Mouse (Mus musculus): ENCODE results near the gene Olfr1279. TPM values are rescaled to one million over a fixed set of nuclear protein-coding genes. Genes with fewer than 3 reads are reported as not detected.
"Not testable (repeated sequence)": the region's sequence is repeated elsewhere in the genome, so short reads cannot be mapped to it uniquely, and the experiment has no call there.

Olfr1279 gene
- not detected for total RNA-seq (2021)

- no peak for DNase-seq
Observed at GRCm38 (mm10) chr2:111300374-111300773, at the start of gene Olfr1279. Olfr1279 (plus strand) TSS chr2:111300635.

- DNase-seq = no peak
Observed at GRCm38 (mm10) chr2:111254216-111254615, 46.2 kb upstream of the Olfr1279 start, which contains the start of gene Olfr1276. Olfr1276 (plus strand) TSS chr2:111254516.

- no peak for DNase-seq
Observed at GRCm38 (mm10) chr2:111274006-111274405, 26.4 kb upstream of the Olfr1279 start, which contains the start of gene Olfr1277. Olfr1277 (minus strand) TSS chr2:111274106.

GRCm38 (mm10) chr2:111289836-111290235, 10.6 kb upstream of the Olfr1279 start, which contains the start of gene Olfr1278:
Olfr1278 (plus strand) TSS chr2:111290136.
- DNase-seq = no peak

- no peak for DNase-seq
Observed at GRCm38 (mm10) chr2:111298541-111298940, 1.9 kb upstream of the Olfr1279 start.

GRCm38 (mm10) chr2:111313717-111314116, 13.3 kb downstream of the Olfr1279 start, which contains the start of gene Olfr1280:
Olfr1280 (plus strand) TSS chr2:111314017.
- DNase-seq = no peak

GRCm38 (mm10) chr2:111326220-111326619, 25.8 kb downstream of the Olfr1279 start, which contains the start of gene Olfr1281:
Olfr1281 (plus strand) TSS chr2:111326520.
- DNase-seq = no peak

- not testable (repeated sequence) for DNase-seq
Observed at GRCm38 (mm10) chr2:111333721-111334120, 33.3 kb downstream of the Olfr1279 start.

GRCm38 (mm10) chr2:111335976-111336375, 35.5 kb downstream of the Olfr1279 start, which contains the start of gene Olfr1282:
Olfr1282 (minus strand) TSS chr2:111336076.
- no peak for DNase-seq

Other genes starting within 250 kb of the Olfr1279 start
- not detected for gene Gm13941, start 194.7 kb upstream of the Olfr1279 start, total RNA-seq (2021)
- not detected for gene Gm15130, start 147.7 kb upstream of the Olfr1279 start, total RNA-seq (2021)
- not detected for gene 4930430A15Rik, start 71.0 kb upstream of the Olfr1279 start, total RNA-seq (2021)
- gene Olfr1275, start 65.3 kb upstream of the Olfr1279 start, total RNA-seq (2021) = not detected
- not detected for gene Olfr1276, start 46.1 kb upstream of the Olfr1279 start, total RNA-seq (2021)
- gene Olfr1277, start 26.5 kb upstream of the Olfr1279 start, total RNA-seq (2021) = not detected
- not detected for gene Olfr1278, start 10.5 kb upstream of the Olfr1279 start, total RNA-seq (2021)
- gene Olfr1280, start 13.4 kb downstream of the Olfr1279 start, total RNA-seq (2021) = not detected
- gene Olfr1281, start 25.9 kb downstream of the Olfr1279 start, total RNA-seq (2021) = not detected
- not detected for gene Olfr1282, start 35.4 kb downstream of the Olfr1279 start, total RNA-seq (2021)
- not detected for gene Olfr1283, start 66.2 kb downstream of the Olfr1279 start, total RNA-seq (2021)
- gene Olfr1284, start 74.9 kb downstream of the Olfr1279 start, total RNA-seq (2021) = not detected
- not detected for gene Olfr1286, start 122.5 kb downstream of the Olfr1279 start, total RNA-seq (2021)
- gene Olfr1287, start 148.5 kb downstream of the Olfr1279 start, total RNA-seq (2021) = not detected
- not detected for gene Olfr1288, start 173.5 kb downstream of the Olfr1279 start, total RNA-seq (2021)
- not detected for gene Olfr1289, start 180.2 kb downstream of the Olfr1279 start, total RNA-seq (2021)
- not detected for gene Olfr1290, start 193.2 kb downstream of the Olfr1279 start, total RNA-seq (2021)
- not detected for gene Olfr1291-ps1, start 196.5 kb downstream of the Olfr1279 start, total RNA-seq (2021)
- not detected for gene Olfr1293-ps, start 224.6 kb downstream of the Olfr1279 start, total RNA-seq (2021)
- gene Olfr1294, start 239.7 kb downstream of the Olfr1279 start, total RNA-seq (2021) = not detected